Mouse (Mus musculus) midbrain, embryonic 16.5 days (tissue): ENCODE data around the gene Kansl1l. TPM values are rescaled to one million over a fixed set of nuclear protein-coding genes. Genes with fewer than 3 reads are reported as not detected.

Source experiments
- polyA plus RNA-seq: library from polyadenylated mRNA; unstranded; fragments of >200 nt; fragmentation: Nextera tagmentation; extraction: Ambion mirVana; gene quantifications from 2 replicates; pipeline ENCODE4 v1.2.1, GENCODE M21; 2015

The Kansl1l gene
- polyA plus RNA-seq, 1 experiment from 2014 or later = 9.4 TPM

Other genes with a start within 250 kb of the Kansl1l start
- 30.2 and 33.7 TPM in 2 replicates for gene Rpe, start 116.7 kb downstream of the Kansl1l start, polyA plus RNA-seq
- 36.3 and 42.7 TPM in 2 replicates for gene Acadl, start 45.7 kb upstream of the Kansl1l start, polyA plus RNA-seq
- 0.63 and 1.0 TPM in 2 replicates for gene Myl1, start 127.8 kb upstream of the Kansl1l start, polyA plus RNA-seq
- gene Lancl1, start 221.3 kb upstream of the Kansl1l start, polyA plus RNA-seq = 164 and 172 TPM in 2 replicates